28 mouse cellular contexts compared by ENCODE assay signal in genomic region chr11:19851022-19851615, GRCm38 (mm10).
A peak's percentile ranks its signal among the peaks of the same experiment; 100 is the strongest.
DNase-seq lines count a peak whose midpoint lies in the region; ATAC-seq and TF ChIP-seq lines count a peak whose summit lies in the region.
"Had no signal": no experiment of that assay in that cellular context is flagged by ENCODE, and none has a peak within 500 bp of the region (broad histone marks: within the 10 kb centered on the region; RNA-seq: fewer than 3 reads in every experiment).

No protein-coding gene starts in this region.

- H3K4me3 ChIP-seq in heart, embryonic 12.5 days = no peak overlapping the region
- no peak overlapping the region for H3K4me3 ChIP-seq in liver, embryonic 14.5 days (ENCODE audit: insufficient read depth in 1 of 2, low read depth in 2 of 2, low read length in 2 of 2)
- H3K4me3 ChIP-seq in liver, embryonic 15.5 days (replicated peaks) = no peak overlapping the region
- H3K4me3 ChIP-seq in midbrain, embryonic 13.5 days (replicated peaks) = no peak overlapping the region
- H3K4me3 ChIP-seq: embryonic facial prominence, embryonic 12.5 days; erythroblast, embryonic 14.5 days; forebrain, embryonic 12.5 days; heart, embryonic 15.5 days; hindbrain, embryonic 13.5 days; limb, embryonic 12.5 days; lung, embryonic 15.5 days; midbrain, embryonic 15.5 days; neural tube, embryonic 13.5 days had no signal

- H3K36me3 ChIP-seq in heart, embryonic 12.5 days = no peaks in the 10 kb centered on the region
- H3K36me3 ChIP-seq in liver, embryonic 14.5 days (replicated peaks; ENCODE audit: control insufficient read depth, insufficient read depth, low read depth) = no peaks in the 10 kb centered on the region
- H3K36me3 ChIP-seq in liver, embryonic 15.5 days (replicated peaks) = no peaks in the 10 kb centered on the region
- no peaks in the 10 kb centered on the region for H3K36me3 ChIP-seq in midbrain, embryonic 13.5 days
- H3K36me3 ChIP-seq: embryonic facial prominence, embryonic 12.5 days; forebrain, embryonic 12.5 days; heart, embryonic 15.5 days; hindbrain, embryonic 13.5 days; limb, embryonic 12.5 days; lung, embryonic 15.5 days; midbrain, embryonic 15.5 days; neural tube, embryonic 13.5 days had no signal

- H3K27ac ChIP-seq in heart, embryonic 12.5 days (ENCODE audit: poor library complexity, severe bottlenecking) = no peak overlapping the region
- H3K27ac ChIP-seq in liver, embryonic 14.5 days = no peak overlapping the region
- H3K27ac ChIP-seq in liver, embryonic 15.5 days (replicated peaks) = peak overlapping the region; percentile 41; the same call in 1 of the 2 replicates
- H3K27ac ChIP-seq in midbrain, embryonic 13.5 days = no peak overlapping the region
- H3K27ac ChIP-seq: embryonic facial prominence, embryonic 12.5 days; forebrain, embryonic 12.5 days; heart, embryonic 15.5 days; hindbrain, embryonic 13.5 days; limb, embryonic 12.5 days; lung, embryonic 15.5 days; midbrain, embryonic 15.5 days; neural tube, embryonic 13.5 days had no signal

- no peaks in the 10 kb centered on the region for H3K9me3 ChIP-seq in heart, embryonic 12.5 days (replicated peaks)
- H3K9me3 ChIP-seq in liver, embryonic 14.5 days (ENCODE audit: control insufficient read depth, low read length) = no peaks in the 10 kb centered on the region
- H3K9me3 ChIP-seq in liver, embryonic 15.5 days (replicated peaks) = no peaks in the 10 kb centered on the region
- no peaks in the 10 kb centered on the region for H3K9me3 ChIP-seq in midbrain, embryonic 13.5 days
- H3K9me3 ChIP-seq: embryonic facial prominence, embryonic 12.5 days; forebrain, embryonic 12.5 days; heart, embryonic 15.5 days; hindbrain, embryonic 13.5 days; limb, embryonic 12.5 days; lung, embryonic 15.5 days; midbrain, embryonic 15.5 days; neural tube, embryonic 13.5 days had no signal

- H3K9ac ChIP-seq in heart, embryonic 12.5 days = no peak overlapping the region
- no peak overlapping the region for H3K9ac ChIP-seq in liver, embryonic 14.5 days (replicated peaks)
- H3K9ac ChIP-seq in liver, embryonic 15.5 days = no peak overlapping the region
- no peak overlapping the region for H3K9ac ChIP-seq in midbrain, embryonic 13.5 days (replicated peaks)
- H3K9ac ChIP-seq: embryonic facial prominence, embryonic 12.5 days; forebrain, embryonic 12.5 days; heart, embryonic 15.5 days; hindbrain, embryonic 13.5 days; limb, embryonic 12.5 days; lung, embryonic 15.5 days; midbrain, embryonic 15.5 days; neural tube, embryonic 13.5 days had no signal

- no peak for TF ChIP-seq EP300 in liver, embryonic 14.5 days (IDR thresholded peaks at IDR 0.05; ENCODE audit: low read depth)

- no peaks in the 10 kb centered on the region; the same call in 1 of the 2 replicates for H3K27me3 ChIP-seq in heart, embryonic 12.5 days (replicated peaks)
- no peaks in the 10 kb centered on the region for H3K27me3 ChIP-seq in liver, embryonic 14.5 days (ENCODE audit: control insufficient read depth, insufficient read depth, low read length)
- no peaks in the 10 kb centered on the region for H3K27me3 ChIP-seq in liver, embryonic 15.5 days
- H3K27me3 ChIP-seq in midbrain, embryonic 13.5 days = no peaks in the 10 kb centered on the region
- H3K27me3 ChIP-seq: embryonic facial prominence, embryonic 12.5 days; forebrain, embryonic 12.5 days; heart, embryonic 15.5 days; hindbrain, embryonic 13.5 days; limb, embryonic 12.5 days; lung, embryonic 15.5 days; midbrain, embryonic 15.5 days; neural tube, embryonic 13.5 days had no signal

- H3K4me1 ChIP-seq in heart, embryonic 12.5 days (replicated peaks) = peaks cover 25% of the 10 kb centered on the region
- peaks cover 0 to 7% of the 10 kb centered on the region in 2 experiments; a peak in 2 of 4 replicates for H3K4me1 ChIP-seq in liver, embryonic 14.5 days (replicated peaks; ENCODE audit: control insufficient read depth in 2 of 2, insufficient read depth in 2 of 2, low read length in 1 of 2)
- 0 out of 2 replicates have a peak, but pooled peaks cover 3% of the 10 kb centered on the region for H3K4me1 ChIP-seq in liver, embryonic 15.5 days (replicated peaks)
- no peaks in the 10 kb centered on the region for H3K4me1 ChIP-seq in midbrain, embryonic 13.5 days (replicated peaks)
- H3K4me1 ChIP-seq: forebrain, embryonic 12.5 days; hindbrain, embryonic 13.5 days; midbrain, embryonic 15.5 days; neural tube, embryonic 13.5 days had no signal

- TF ChIP-seq CTCF in liver, embryonic 14.5 days (IDR thresholded peaks at IDR 0.05; ENCODE audit: low read depth) = no peak

- ATAC-seq in heart, embryonic 12.5 days (ENCODE audit: insufficient number of reproducible peaks, low FRiP score) = no peak
- peak; percentile 21; the same call in 1 of the 2 replicates for ATAC-seq in liver, embryonic 14.5 days (ENCODE audit: insufficient read depth)
- ATAC-seq in liver, embryonic 15.5 days (ENCODE audit: insufficient read depth) = peak; percentile 44
- ATAC-seq in midbrain, embryonic 13.5 days = no peak
- ATAC-seq: midbrain, embryonic 15.5 days had no signal

- DNase-seq in heart, adult 11 months = no peak
- peak in 1 of 3 experiments; percentile 17 for DNase-seq in liver, embryonic 14.5 days (ENCODE audit: low read depth in 3 of 3, low spot score in 3 of 3)
- no peak for DNase-seq in liver
- no peak for DNase-seq in adrenal gland, adult 18-20 months (ENCODE audit: low spot score in 2 of 2)
- DNase-seq: adrenal gland, postnatal 25 days; cerebellum, adult 11 months; cerebellum, adult 9-11 months; gastrocnemius, postnatal 36 days; heart, postnatal 36 days; kidney, adult 11 months; kidney, postnatal 10 days; lung, postnatal 36 days; right cerebral cortex, adult 18-20 months; right cerebral cortex, postnatal 4 days; thymus, adult 18-20 months; thymus, postnatal 36 days had no signal

- H3K4me2 ChIP-seq in heart, embryonic 12.5 days = 0 out of 2 replicates have a peak overlapping the region, but pooled peaks have one; percentile 27
- H3K4me2 ChIP-seq in liver, embryonic 14.5 days (ENCODE audit: low read depth) = no peak overlapping the region
- H3K4me2 ChIP-seq in liver, embryonic 15.5 days = no peak overlapping the region
- H3K4me2 ChIP-seq in midbrain, embryonic 13.5 days (replicated peaks) = no peak overlapping the region
- H3K4me2 ChIP-seq: embryonic facial prominence, embryonic 12.5 days; forebrain, embryonic 12.5 days; heart, embryonic 15.5 days; hindbrain, embryonic 13.5 days; limb, embryonic 12.5 days; lung, embryonic 15.5 days; midbrain, embryonic 15.5 days; neural tube, embryonic 13.5 days had no signal

- 6% methylated on average over 4 of the region's 6 CpGs for WGBS in heart, embryonic 12.5 days
- WGBS in liver, embryonic 14.5 days (ENCODE audit: insufficient replicate concordance) = 24% methylated on average over 6 of the region's 6 CpGs
- WGBS in liver, embryonic 15.5 days (ENCODE audit: insufficient replicate concordance) = 28% methylated on average over 6 of the region's 6 CpGs
- WGBS in midbrain, embryonic 13.5 days = 53% methylated on average over 6 of the region's 6 CpGs

Comparison
In these comparisons a context has a peak if more than half of its experiments do, and no peak if none do; other contexts are left out.
1. ATAC-seq: peak in liver, embryonic 14.5 days (single experiment) and liver, embryonic 15.5 days (single experiment); none in heart, embryonic 12.5 days (single experiment) and midbrain, embryonic 13.5 days (single experiment).